Mouse (Mus musculus) limb, embryonic 13.5 days (tissue): Measurements from ENCODE around the gene Akap2. TPM values are rescaled to one million over a fixed set of nuclear protein-coding genes. Genes with fewer than 3 reads are reported as not detected.
A peak's percentile ranks its signal among the peaks of the same experiment; 100 is the strongest.

Experiments
- ATAC-seq: fragments of 200-750 bp; cut with Nextera tagmentation; 2 replicates; pipeline ENCODE4 v1.8.0; 2017; ENCODE audit warnings: low read depth, moderate number of reproducible peaks, moderate TSS enrichment; ENCODE audit not compliant: low FRiP score
- H3K27ac ChIP-seq: fragments of 300-500 bp; sonication (generic); 2 replicates; pipeline ENCODE4 v1.5.1; 2015; ENCODE audit warnings: inconsistent platforms, mild to moderate bottlenecking, moderate library complexity
- H3K27me3 ChIP-seq: fragments of 300-500 bp; sonication (generic); 2 replicates; pipeline ENCODE4 v1.6.1; 2015; ENCODE audit warnings: mild to moderate bottlenecking, inconsistent platforms
- H3K36me3 ChIP-seq: fragments of 300-500 bp; sonication (generic); 2 replicates; pipeline ENCODE4 v1.6.1; 2015; ENCODE audit warnings: inconsistent platforms, mild to moderate bottlenecking, moderate library complexity
- H3K4me1 ChIP-seq: fragments of 300-500 bp; sonication (generic); 2 replicates; pipeline ENCODE4 v1.6.1; 2015; ENCODE audit warnings: inconsistent platforms
- H3K4me2 ChIP-seq: fragments of 300-500 bp; sonication (generic); replicated peaks from 2 replicates; pipeline ENCODE4 v1.6.1; 2015; ENCODE audit warnings: inconsistent platforms, mild to moderate bottlenecking, moderate library complexity
- H3K4me3 ChIP-seq: fragments of 300-500 bp; sonication (generic); 2 replicates; pipeline ENCODE4 v1.5.1; 2015; ENCODE audit warnings: moderate library complexity, mild to moderate bottlenecking, inconsistent platforms
- H3K9ac ChIP-seq: fragments of 300-500 bp; sonication (generic); 2 replicates; pipeline ENCODE4 v1.6.1; 2015; ENCODE audit warnings: mild to moderate bottlenecking, inconsistent platforms
- H3K9me3 ChIP-seq: fragments of 300-500 bp; sonication (generic); 2 replicates; pipeline ENCODE4 v1.6.1; 2016; ENCODE audit warnings: inconsistent platforms
- WGBS: fragments of 180-500 bp; shearing (Covaris S2); methylation state at CpG from one replicate; pipeline ENCODE4 v1.1.7; 2015; 5-methylcytosine and 5-hydroxymethylcytosine counted together
- polyA plus RNA-seq: library from polyadenylated mRNA; unstranded; fragments of >200 nt; fragmentation: Nextera tagmentation; extraction: Ambion mirVana; gene quantifications from 2 replicates; pipeline ENCODE4 v1.2.1, GENCODE M21; 2015

Gene Akap2
- polyA plus RNA-seq, 1 experiment from 2014 or later: 34.2 TPM

- no peak for ATAC-seq
- WGBS: 74% methylated on average over 3 of the region's 3 CpGs
- Histone ChIP-seq H3K27ac (no peak overlapping the region), H3K27me3 (no peaks in the 10 kb centered on the region), H3K4me3 (no peak overlapping the region), H3K36me3 (0 out of 2 replicates have a peak, but pooled peaks cover 3% of the 10 kb centered on the region), H3K9me3 (no peaks in the 10 kb centered on the region), H3K4me2 (no peak overlapping the region), H3K4me1 (peaks cover 5% of the 10 kb centered on the region), H3K9ac (no peak overlapping the region)
Measured at GRCm38 (mm10) chr4:57733445-57733844, 16.0 kb downstream of the Akap2 start.

- H3K9ac ChIP-seq: no peak overlapping the region
- no peak for ATAC-seq
- H3K4me3 ChIP-seq: no peak overlapping the region
- no peak overlapping the region for H3K27ac ChIP-seq
- H3K36me3 ChIP-seq: 0 out of 2 replicates have a peak, but pooled peaks cover 3% of the 10 kb centered on the region
- 78% methylated on average over 5 of the region's 5 CpGs for WGBS
- peaks cover 18% of the 10 kb centered on the region for H3K4me1 ChIP-seq
- no peak overlapping the region for H3K4me2 ChIP-seq
- no peaks in the 10 kb centered on the region for H3K27me3 ChIP-seq
- no peaks in the 10 kb centered on the region for H3K9me3 ChIP-seq
Measured at GRCm38 (mm10) chr4:57735426-57735825, 18.0 kb downstream of the Akap2 start.

- Histone ChIP-seq H3K27me3 (no peaks in the 10 kb centered on the region), H3K9me3 (no peaks in the 10 kb centered on the region), H3K36me3 (no peaks in the 10 kb centered on the region), H3K4me1 (peaks cover 34% of the 10 kb centered on the region), H3K9ac (no peak overlapping the region), H3K27ac (peak overlapping the region; percentile 44), H3K4me2 (no peak overlapping the region; the same call in 1 of the 2 replicates), H3K4me3 (no peak overlapping the region)
- no peak for ATAC-seq
- 12% methylated on average over 8 of the region's 8 CpGs for WGBS
Measured at GRCm38 (mm10) chr4:57738856-57739552, 21.5 kb downstream of the Akap2 start.

GRCm38 (mm10) chr4:57743325-57743929 lies 26.0 kb downstream of the Akap2 start:
- H3K9me3 ChIP-seq: peaks cover 7% of the 10 kb centered on the region; the same call in 1 of the 2 replicates
- no peak overlapping the region for H3K4me2 ChIP-seq
- H3K4me1 ChIP-seq: peaks cover 32% of the 10 kb centered on the region
- WGBS: 47% methylated on average over 11 of the region's 11 CpGs
- H3K9ac ChIP-seq: no peak overlapping the region
- H3K27ac ChIP-seq: no peak overlapping the region
- no peak overlapping the region for H3K4me3 ChIP-seq
- peaks cover 11% of the 10 kb centered on the region for H3K36me3 ChIP-seq
- ATAC-seq: no peak
- no peaks in the 10 kb centered on the region for H3K27me3 ChIP-seq

GRCm38 (mm10) chr4:57750651-57751050 lies 33.2 kb downstream of the Akap2 start:
- no peak overlapping the region for H3K9ac ChIP-seq
- no peak for ATAC-seq
- H3K27ac ChIP-seq: no peak overlapping the region
- H3K36me3 ChIP-seq: peaks cover 9% of the 10 kb centered on the region
- H3K4me1 ChIP-seq: peaks cover 10% of the 10 kb centered on the region; the same call in 1 of the 2 replicates
- H3K9me3 ChIP-seq: peaks cover 3% of the 10 kb centered on the region; the same call in 1 of the 2 replicates
- no peaks in the 10 kb centered on the region for H3K27me3 ChIP-seq
- no peak overlapping the region for H3K4me2 ChIP-seq
- H3K4me3 ChIP-seq: no peak overlapping the region
- WGBS: 48% methylated on average over 4 of the region's 4 CpGs

GRCm38 (mm10) chr4:57751054-57751453 lies 33.6 kb downstream of the Akap2 start:
- no peak overlapping the region for H3K4me3 ChIP-seq
- WGBS: 49% methylated on average over 4 of the region's 4 CpGs
- ATAC-seq: no peak

GRCm38 (mm10) chr4:57751566-57751965 lies 34.1 kb downstream of the Akap2 start:
- no peak overlapping the region for H3K27ac ChIP-seq
- ATAC-seq: no peak
- no peaks in the 10 kb centered on the region for H3K27me3 ChIP-seq
- no peak overlapping the region for H3K4me2 ChIP-seq
- H3K9me3 ChIP-seq: no peaks in the 10 kb centered on the region
- peaks cover 10% of the 10 kb centered on the region; the same call in 1 of the 2 replicates for H3K4me1 ChIP-seq
- H3K4me3 ChIP-seq: no peak overlapping the region
- H3K36me3 ChIP-seq: peaks cover 5% of the 10 kb centered on the region; the same call in 1 of the 2 replicates
- H3K9ac ChIP-seq: no peak overlapping the region
- 89% methylated on average over 11 of the region's 11 CpGs for WGBS

More at GRCm38 (mm10) chr4:57751054-57751453, 33.6 kb downstream of the Akap2 start:
- H3K36me3 ChIP-seq: peaks cover 5% of the 10 kb centered on the region; the same call in 1 of the 2 replicates
- H3K9me3 ChIP-seq: no peaks in the 10 kb centered on the region
- H3K27me3 ChIP-seq: no peaks in the 10 kb centered on the region
- H3K9ac ChIP-seq: no peak overlapping the region
- no peak overlapping the region for H3K4me2 ChIP-seq
- no peak overlapping the region for H3K27ac ChIP-seq
- peaks cover 10% of the 10 kb centered on the region; the same call in 1 of the 2 replicates for H3K4me1 ChIP-seq

- ATAC-seq: no peak
- 91% methylated on average over 11 of the region's 11 CpGs for WGBS
- no peaks in the 10 kb centered on the region for H3K27me3 ChIP-seq
- no peak overlapping the region for H3K9ac ChIP-seq
- H3K27ac ChIP-seq: no peak overlapping the region
- H3K4me3 ChIP-seq: no peak overlapping the region
- no peaks in the 10 kb centered on the region for H3K9me3 ChIP-seq
- peaks cover 17% of the 10 kb centered on the region for H3K4me1 ChIP-seq
- H3K4me2 ChIP-seq: no peak overlapping the region
- H3K36me3 ChIP-seq: peaks cover 5% of the 10 kb centered on the region; the same call in 1 of the 2 replicates
Measured at GRCm38 (mm10) chr4:57755085-57755484, 37.6 kb downstream of the Akap2 start.

- no peaks in the 10 kb centered on the region for H3K9me3 ChIP-seq
Measured at GRCm38 (mm10) chr4:57757997-57758396, 40.5 kb downstream of the Akap2 start.

GRCm38 (mm10) chr4:57762424-57762823 lies 45.0 kb downstream of the Akap2 start:
- ATAC-seq: no peak
- H3K9me3 ChIP-seq: no peaks in the 10 kb centered on the region
- 81% methylated on average over 7 of the region's 7 CpGs for WGBS
- no peak overlapping the region for H3K4me2 ChIP-seq
- H3K4me1 ChIP-seq: peaks cover 29% of the 10 kb centered on the region
- no peak overlapping the region for H3K27ac ChIP-seq
- no peak overlapping the region for H3K9ac ChIP-seq
- H3K27me3 ChIP-seq: no peaks in the 10 kb centered on the region
- H3K4me3 ChIP-seq: no peak overlapping the region
- H3K36me3 ChIP-seq: no peaks in the 10 kb centered on the region

More at GRCm38 (mm10) chr4:57757997-57758396, 40.5 kb downstream of the Akap2 start:
- Histone ChIP-seq H3K4me2 (no peak overlapping the region), H3K27ac (no peak overlapping the region), H3K4me3 (no peak overlapping the region), H3K36me3 (no peaks in the 10 kb centered on the region; the same call in 1 of the 2 replicates), H3K9ac (no peak overlapping the region), H3K27me3 (no peaks in the 10 kb centered on the region), H3K4me1 (peaks cover 7% of the 10 kb centered on the region)
- ATAC-seq: no peak
- WGBS: 60% methylated on average over 11 of the region's 11 CpGs

- peak; percentile 87 for ATAC-seq
- Histone ChIP-seq H3K9me3 (no peaks in the 10 kb centered on the region), H3K9ac (no peak overlapping the region), H3K4me2 (no peak overlapping the region), H3K27me3 (no peaks in the 10 kb centered on the region), H3K4me3 (no peak overlapping the region), H3K36me3 (no peaks in the 10 kb centered on the region), H3K4me1 (peaks cover 21% of the 10 kb centered on the region), H3K27ac (0 out of 2 replicates have a peak overlapping the region, but pooled peaks have one; percentile 55)
- 35% methylated on average over 1 of the region's 1 CpGs for WGBS
Measured at GRCm38 (mm10) chr4:57764392-57764791, 46.9 kb downstream of the Akap2 start.

GRCm38 (mm10) chr4:57764926-57765325 lies 47.5 kb downstream of the Akap2 start:
- Histone ChIP-seq H3K4me2 (no peak overlapping the region), H3K36me3 (no peaks in the 10 kb centered on the region), H3K27me3 (no peaks in the 10 kb centered on the region), H3K4me1 (peaks cover 21% of the 10 kb centered on the region), H3K27ac (peak overlapping the region; percentile 63; the same call in 1 of the 2 replicates), H3K9me3 (no peaks in the 10 kb centered on the region), H3K4me3 (no peak overlapping the region), H3K9ac (0 out of 2 replicates have a peak overlapping the region, but pooled peaks have one; percentile 19)
- WGBS: 74% methylated on average over 1 of the region's 1 CpGs
- no peak for ATAC-seq
